Mouse (Mus musculus) limb, embryonic 15.5 days (tissue): ENCODE results near the gene Plpp4. TPM values are rescaled to one million over a fixed set of nuclear protein-coding genes. Genes with fewer than 3 reads are reported as not detected.

ENCODE experiments used
- ATAC-seq: fragments of 200-750 bp; cut with Nextera tagmentation; 2 replicates; pipeline ENCODE4 v1.8.0; 2017; ENCODE audit warnings: low read depth, moderate TSS enrichment; ENCODE audit not compliant: insufficient number of reproducible peaks, low FRiP score, low TSS enrichment
- H3K27ac ChIP-seq: fragments of 300-500 bp; sonication (generic); 2 replicates; pipeline ENCODE4 v1.5.1; 2015; ENCODE audit warnings: moderate library complexity, mild to moderate bottlenecking, inconsistent platforms
- H3K27me3 ChIP-seq: fragments of 300-500 bp; sonication (generic); 2 replicates; pipeline ENCODE4 v1.6.1; 2015; ENCODE audit warnings: inconsistent platforms
- H3K36me3 ChIP-seq: fragments of 300-500 bp; sonication (generic); 2 replicates; pipeline ENCODE4 v1.6.1; 2015; ENCODE audit warnings: inconsistent platforms
- H3K4me1 ChIP-seq: fragments of 300-500 bp; sonication (generic); 2 replicates; pipeline ENCODE4 v1.6.1; 2015; ENCODE audit warnings: inconsistent platforms
- H3K4me2 ChIP-seq: fragments of 300-500 bp; sonication (generic); 2 replicates; pipeline ENCODE4 v1.6.1; 2015; ENCODE audit warnings: mild to moderate bottlenecking, inconsistent platforms
- H3K4me3 ChIP-seq: fragments of 300-500 bp; sonication (generic); 2 replicates; pipeline ENCODE4 v1.5.1; 2015; ENCODE audit warnings: mild to moderate bottlenecking, inconsistent platforms
- H3K9ac ChIP-seq: fragments of 300-500 bp; sonication (generic); 2 replicates; pipeline ENCODE4 v1.6.1; 2015; ENCODE audit warnings: inconsistent platforms
- H3K9me3 ChIP-seq: fragments of 300-500 bp; sonication (generic); 2 replicates; pipeline ENCODE4 v1.6.1; 2016; ENCODE audit warnings: inconsistent platforms
- WGBS: fragments of 180-500 bp; shearing (Covaris S2); methylation state at CpG from one replicate; pipeline ENCODE4 v1.1.7; 2015; 5-methylcytosine and 5-hydroxymethylcytosine counted together
- polyA plus RNA-seq: library from polyadenylated mRNA; unstranded; fragments of >200 nt; fragmentation: Nextera tagmentation; extraction: Ambion mirVana; gene quantifications from 2 replicates; pipeline ENCODE4 v1.2.1, GENCODE M21; 2015

Gene Plpp4
- polyA plus RNA-seq, 1 experiment from 2014 or later, result 0.84 TPM

DNA sequence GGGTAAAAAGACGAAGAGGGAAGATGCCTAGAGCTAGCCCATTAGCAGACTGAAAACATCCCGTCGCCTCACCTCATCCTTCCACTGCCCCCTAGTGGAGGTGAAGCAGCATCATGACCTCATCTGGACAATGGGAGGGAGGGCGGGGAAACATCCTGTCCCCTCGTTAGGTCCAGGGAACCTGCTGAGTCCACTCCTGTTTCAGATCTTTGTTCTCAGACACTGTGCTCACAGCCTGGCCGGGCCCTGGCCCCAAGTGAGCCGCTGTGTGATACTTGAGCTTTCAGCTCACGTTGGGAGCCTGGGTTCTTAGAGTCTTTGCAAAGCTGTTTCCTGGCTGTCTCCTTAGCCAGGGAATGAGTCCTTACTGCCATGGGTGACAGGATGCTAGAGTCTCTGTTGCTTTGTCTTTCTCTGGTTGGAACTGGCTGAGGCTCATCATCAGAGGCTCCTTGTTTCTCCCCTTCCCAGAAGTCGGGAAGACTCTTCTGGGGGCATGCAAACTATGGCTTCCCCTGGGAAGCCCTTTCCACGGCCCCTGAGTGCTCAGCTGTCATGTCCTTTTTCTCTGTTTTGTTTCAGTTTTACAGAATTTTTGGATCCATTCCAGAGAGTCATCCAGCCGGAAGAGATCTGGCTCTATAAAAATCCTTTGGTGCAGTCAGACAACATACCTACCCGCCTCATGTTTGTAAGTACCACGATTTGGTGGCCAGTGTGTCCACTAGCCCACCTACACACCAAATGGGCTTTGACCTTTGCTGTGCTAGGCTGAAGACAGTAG is 50.4 kb downstream of the Plpp4 start:
- Histone ChIP-seq H3K9me3 (no peaks in the 10 kb centered on the region), H3K4me2 (no peak overlapping the region), H3K4me3 (no peak overlapping the region), H3K4me1 (0 out of 2 replicates have a peak, but pooled peaks cover 2% of the 10 kb centered on the region), H3K27ac (no peak overlapping the region), H3K27me3 (no peaks in the 10 kb centered on the region), H3K36me3 (no peaks in the 10 kb centered on the region), H3K9ac (no peak overlapping the region)
- WGBS, result 28% methylated on average over 13 of the region's 13 CpGs
- no peak for ATAC-seq

DNA sequence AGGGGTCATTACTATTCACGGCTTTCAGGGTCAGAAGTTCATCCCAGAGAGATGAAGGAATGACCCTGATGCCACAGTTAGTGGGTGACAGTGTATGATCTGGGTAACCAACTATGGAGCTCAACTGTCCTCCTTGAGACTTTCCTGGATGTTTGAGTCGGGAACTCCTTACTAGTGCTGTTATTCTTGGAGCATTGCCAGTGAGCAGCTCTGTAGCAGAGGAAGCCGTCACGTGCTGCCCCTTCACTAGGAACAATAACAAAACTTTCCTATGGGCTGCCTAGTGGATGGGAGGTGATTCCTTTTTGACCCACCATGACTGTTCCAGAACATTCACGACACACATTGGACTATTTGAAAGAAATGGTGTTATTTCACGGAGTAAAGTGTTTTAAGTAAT is 51.8 kb downstream of the Plpp4 start:
- H3K9ac ChIP-seq, result no peak overlapping the region
- 0 out of 2 replicates have a peak, but pooled peaks cover 2% of the 10 kb centered on the region for H3K4me1 ChIP-seq
- H3K27me3 ChIP-seq, result no peaks in the 10 kb centered on the region
- 46% methylated on average over 6 of the region's 6 CpGs for WGBS
- no peak overlapping the region for H3K4me2 ChIP-seq
- ATAC-seq, result no peak
- no peak overlapping the region for H3K27ac ChIP-seq
- H3K36me3 ChIP-seq, result no peaks in the 10 kb centered on the region
- no peak overlapping the region for H3K4me3 ChIP-seq
- no peaks in the 10 kb centered on the region for H3K9me3 ChIP-seq

GRCm38 (mm10) chr7:129312521-129312920 is 55.7 kb downstream of the Plpp4 start:
- Histone ChIP-seq H3K4me2 (no peak overlapping the region), H3K27me3 (no peaks in the 10 kb centered on the region), H3K4me1 (0 out of 2 replicates have a peak, but pooled peaks cover 2% of the 10 kb centered on the region), H3K9me3 (no peaks in the 10 kb centered on the region), H3K4me3 (no peak overlapping the region), H3K27ac (no peak overlapping the region), H3K9ac (no peak overlapping the region), H3K36me3 (no peaks in the 10 kb centered on the region)
- no peak for ATAC-seq
- 53% methylated on average over 6 of the region's 6 CpGs for WGBS

DNA sequence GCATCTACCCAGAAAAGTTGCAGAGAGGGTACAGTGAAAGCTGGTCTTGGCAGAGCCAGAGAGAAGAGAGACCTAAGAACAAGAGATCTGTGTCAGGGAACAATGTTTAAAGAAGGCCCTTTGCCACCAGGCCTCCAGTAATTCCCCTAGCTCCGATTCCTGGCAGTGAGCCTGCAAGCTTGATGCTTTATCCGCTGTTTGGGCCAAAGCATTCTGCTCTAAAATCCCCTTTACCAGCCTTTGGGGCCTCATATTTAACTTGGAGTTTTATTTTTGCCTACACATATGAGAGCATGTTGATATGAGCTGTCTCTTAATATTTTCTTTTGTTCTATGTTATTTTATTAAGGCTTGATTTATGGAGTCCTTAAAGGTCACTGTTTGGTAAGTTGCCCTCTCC is 57.1 kb downstream of the Plpp4 start:
- Histone ChIP-seq H3K4me1 (no peaks in the 10 kb centered on the region), H3K27me3 (no peaks in the 10 kb centered on the region), H3K9ac (no peak overlapping the region), H3K9me3 (no peaks in the 10 kb centered on the region), H3K27ac (no peak overlapping the region), H3K36me3 (no peaks in the 10 kb centered on the region), H3K4me3 (no peak overlapping the region), H3K4me2 (no peak overlapping the region)
- no peak for ATAC-seq
- 46% methylated on average over 2 of the region's 2 CpGs for WGBS

GRCm38 (mm10) chr7:129340096-129340495 is 83.3 kb downstream of the Plpp4 start:
- Histone ChIP-seq H3K4me1 (no peaks in the 10 kb centered on the region), H3K9ac (no peak overlapping the region), H3K36me3 (no peaks in the 10 kb centered on the region), H3K4me2 (no peak overlapping the region), H3K9me3 (no peaks in the 10 kb centered on the region), H3K27ac (no peak overlapping the region), H3K4me3 (no peak overlapping the region), H3K27me3 (no peaks in the 10 kb centered on the region)
- ATAC-seq, result no peak
- 91% methylated on average over 3 of the region's 3 CpGs for WGBS

DNA sequence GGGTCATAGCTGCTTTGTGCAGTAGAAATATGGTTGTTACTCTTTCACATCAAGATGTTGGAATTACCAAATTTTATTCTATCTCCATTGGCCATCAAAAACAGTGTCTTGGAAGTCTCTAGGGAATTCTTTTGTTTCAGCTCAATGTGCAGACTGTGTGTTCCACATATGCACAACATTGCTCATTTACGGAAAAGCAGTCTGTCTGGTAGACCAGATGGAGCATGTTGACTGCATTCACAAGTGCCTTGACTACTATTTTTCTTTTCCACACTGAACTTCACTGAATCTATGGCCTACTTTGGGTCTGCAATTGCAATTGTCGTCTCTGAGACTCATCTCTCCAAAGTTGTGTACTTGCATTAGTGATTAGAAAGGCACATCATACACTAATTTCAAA is 98.7 kb downstream of the Plpp4 start:
- Histone ChIP-seq H3K4me3 (no peak overlapping the region), H3K27me3 (no peaks in the 10 kb centered on the region), H3K9me3 (no peaks in the 10 kb centered on the region), H3K4me2 (no peak overlapping the region), H3K9ac (no peak overlapping the region), H3K36me3 (no peaks in the 10 kb centered on the region), H3K27ac (no peak overlapping the region), H3K4me1 (no peaks in the 10 kb centered on the region)
- ATAC-seq, result no peak
- WGBS, result 78% methylated on average over 2 of the region's 2 CpGs

- WGBS, result 86% methylated on average over 1 of the region's 1 CpGs
- Histone ChIP-seq H3K36me3 (no peaks in the 10 kb centered on the region), H3K4me2 (no peak overlapping the region), H3K27me3 (no peaks in the 10 kb centered on the region), H3K9me3 (no peaks in the 10 kb centered on the region), H3K4me1 (no peaks in the 10 kb centered on the region), H3K27ac (no peak overlapping the region), H3K4me3 (no peak overlapping the region), H3K9ac (no peak overlapping the region)
- ATAC-seq, result no peak
These were observed 118.5 kb downstream of the Plpp4 start for GRCm38 (mm10) chr7:129375306-129375705.

GRCm38 (mm10) chr7:129385149-129385548 is 128.3 kb downstream of the Plpp4 start:
- 38% methylated on average over 3 of the region's 3 CpGs for WGBS
- no peaks in the 10 kb centered on the region for H3K4me1 ChIP-seq
- H3K9ac ChIP-seq, result no peak overlapping the region

DNA sequence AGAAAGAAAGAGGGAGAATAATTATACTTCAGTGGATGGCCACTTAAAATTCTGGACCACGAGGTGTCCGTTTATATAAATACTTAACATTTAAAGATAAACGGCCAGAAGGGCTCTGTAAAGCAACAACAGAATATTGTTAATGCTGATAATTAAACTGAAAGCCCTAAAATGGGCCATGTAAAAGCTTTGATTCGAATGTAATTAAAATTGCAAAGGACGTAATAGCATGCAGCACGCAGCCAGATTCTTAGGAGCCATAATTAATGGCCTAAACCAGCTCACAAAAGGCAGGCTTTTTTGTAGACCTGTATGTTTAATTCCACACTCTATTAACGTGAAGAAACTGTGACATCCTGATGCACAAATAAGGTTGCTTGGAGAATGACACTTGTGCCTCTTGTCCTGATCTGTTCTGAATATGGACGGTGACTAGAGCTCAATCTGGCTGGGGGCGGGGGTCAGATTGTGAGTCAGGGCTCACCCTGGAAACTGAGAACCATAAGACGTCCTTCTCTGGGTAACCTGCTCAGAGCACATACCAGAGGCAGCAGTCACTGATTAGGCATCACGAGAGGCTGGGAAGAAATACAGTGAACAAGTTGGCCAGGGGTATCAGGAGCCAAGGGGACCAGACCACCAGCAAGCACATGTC is 136.1 kb downstream of the Plpp4 start:
- 47% methylated on average over 11 of the region's 11 CpGs for WGBS
- Histone ChIP-seq H3K4me1 (no peaks in the 10 kb centered on the region), H3K9ac (no peak overlapping the region), H3K27ac (no peak overlapping the region), H3K27me3 (no peaks in the 10 kb centered on the region), H3K4me2 (no peak overlapping the region), H3K36me3 (no peaks in the 10 kb centered on the region), H3K9me3 (no peaks in the 10 kb centered on the region), H3K4me3 (no peak overlapping the region)
- ATAC-seq, result no peak

More at GRCm38 (mm10) chr7:129385149-129385548, 128.3 kb downstream of the Plpp4 start:
- Histone ChIP-seq H3K27me3 (no peaks in the 10 kb centered on the region), H3K27ac (no peak overlapping the region), H3K4me2 (no peak overlapping the region), H3K4me3 (no peak overlapping the region), H3K9me3 (no peaks in the 10 kb centered on the region), H3K36me3 (no peaks in the 10 kb centered on the region)
- ATAC-seq, result no peak

DNA sequence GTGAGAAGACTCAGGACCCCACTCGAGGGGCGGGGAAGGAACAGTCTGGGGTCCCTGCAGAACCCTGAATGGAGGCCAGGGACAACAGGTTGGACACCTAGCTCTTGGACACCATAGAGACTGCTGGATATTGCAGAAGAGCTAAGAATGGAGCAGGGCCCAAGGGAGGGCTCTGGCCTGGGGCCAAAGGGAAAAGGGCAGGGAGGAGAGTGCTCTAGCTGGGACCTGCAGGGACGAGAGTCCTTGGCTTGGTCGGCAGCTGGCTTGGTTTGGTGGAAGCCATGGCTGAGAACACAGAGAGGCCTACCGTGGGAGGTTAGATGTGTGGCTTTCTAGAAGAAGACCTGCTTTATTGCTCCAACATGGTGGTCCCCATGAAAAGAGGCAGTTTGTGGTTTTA is 139.7 kb downstream of the Plpp4 start:
- no peaks in the 10 kb centered on the region for H3K9me3 ChIP-seq
- H3K27ac ChIP-seq, result no peak overlapping the region
- H3K9ac ChIP-seq, result no peak overlapping the region
- no peaks in the 10 kb centered on the region for H3K4me1 ChIP-seq
- no peak overlapping the region for H3K4me2 ChIP-seq
- H3K4me3 ChIP-seq, result no peak overlapping the region
- 75% methylated on average over 5 of the region's 5 CpGs for WGBS
- no peak for ATAC-seq
- H3K36me3 ChIP-seq, result no peaks in the 10 kb centered on the region
- no peaks in the 10 kb centered on the region for H3K27me3 ChIP-seq

DNA sequence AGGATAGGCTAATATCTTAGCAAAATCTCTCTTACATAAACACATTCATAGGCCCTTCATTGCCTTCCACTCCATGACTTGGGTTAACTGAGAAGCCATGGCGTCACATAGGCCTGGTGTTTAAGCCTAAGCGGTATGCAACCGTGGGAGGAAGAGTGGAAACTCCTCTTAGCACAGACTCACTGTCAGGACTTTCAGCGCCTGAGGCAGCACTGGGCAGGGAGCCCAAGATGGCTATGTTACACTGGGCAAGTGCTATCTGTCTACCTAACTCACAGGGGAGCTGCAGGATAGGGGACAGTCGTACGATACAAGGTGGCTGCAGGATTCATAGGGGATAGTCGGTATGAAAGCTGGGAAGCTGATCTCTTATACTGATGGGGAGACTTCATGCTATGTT is 142.2 kb downstream of the Plpp4 start:
- Histone ChIP-seq H3K36me3 (no peaks in the 10 kb centered on the region), H3K9me3 (no peaks in the 10 kb centered on the region), H3K4me3 (no peak overlapping the region), H3K27me3 (no peaks in the 10 kb centered on the region), H3K4me2 (no peak overlapping the region), H3K27ac (no peak overlapping the region), H3K4me1 (no peaks in the 10 kb centered on the region), H3K9ac (no peak overlapping the region)
- 90% methylated on average over 7 of the region's 7 CpGs for WGBS
- no peak for ATAC-seq

DNA sequence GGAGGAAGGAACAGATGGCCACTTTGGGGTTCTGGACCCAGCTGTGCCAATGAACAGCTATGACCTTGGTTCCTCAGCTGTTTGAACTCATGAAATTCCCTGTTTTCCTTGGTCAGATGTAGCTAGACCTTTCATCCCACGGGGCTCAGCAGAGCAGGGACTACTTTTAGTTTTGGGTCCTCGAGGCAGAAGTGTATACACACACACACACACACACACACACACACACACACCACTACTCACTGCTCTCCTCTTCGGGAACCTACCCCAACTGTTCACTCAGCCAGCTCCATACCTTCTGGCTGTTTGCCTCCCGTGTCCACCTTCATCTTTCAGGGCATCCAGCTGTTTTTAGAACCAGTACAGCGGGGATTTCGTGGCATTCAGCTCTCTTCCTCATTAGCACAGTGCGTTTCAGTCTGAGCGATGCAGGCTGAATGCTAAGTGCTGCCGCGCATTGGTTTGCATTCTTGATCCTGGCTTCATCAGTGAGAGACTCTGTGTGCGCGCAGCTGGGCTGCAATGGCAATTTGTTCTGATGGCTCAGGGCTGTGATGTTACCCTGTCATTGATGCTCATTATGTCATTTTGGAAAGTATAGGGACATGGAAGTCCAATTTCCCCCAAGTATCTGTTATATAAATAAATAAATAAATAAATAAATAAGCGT is 146.0 kb downstream of the Plpp4 start:
- no peaks in the 10 kb centered on the region for H3K9me3 ChIP-seq
- H3K27me3 ChIP-seq, result no peaks in the 10 kb centered on the region
- H3K4me1 ChIP-seq, result no peaks in the 10 kb centered on the region
- no peak overlapping the region for H3K4me2 ChIP-seq
- H3K36me3 ChIP-seq, result no peaks in the 10 kb centered on the region
- no peak overlapping the region for H3K4me3 ChIP-seq
- ATAC-seq, result no peak
- 77% methylated on average over 13 of the region's 13 CpGs for WGBS
- H3K27ac ChIP-seq, result no peak overlapping the region
- no peak overlapping the region for H3K9ac ChIP-seq
